Mouse (Mus musculus): ENCODE data around the gene Nxph4. TPM values are rescaled to one million over a fixed set of nuclear protein-coding genes. Genes with fewer than 3 reads are reported as not detected.

The Nxph4 gene
- polyA plus RNA-seq, 1 experiment: not detected

- TF ChIP-seq POLR2A (IDR thresholded peaks at IDR 0.05; ENCODE audit: borderline replicate concordance, control insufficient read depth, low read depth, low read length): no peak
- no peak for TF ChIP-seq CTCF (IDR thresholded peaks at IDR 0.05; ENCODE audit: control insufficient read depth, insufficient read depth, low read length)
- 80% methylated on average over 17 of the region's 17 CpGs for WGBS
- peak overlapping the region; percentile 30; the same call in 1 of the 2 replicates for H3K27ac ChIP-seq (ENCODE audit: control insufficient read depth, insufficient read depth, low read depth, low read length, poor library complexity)
- H3K4me3 ChIP-seq (replicated peaks; ENCODE audit: control insufficient read depth, low read depth, low read length): no peak overlapping the region
- H3K4me1 ChIP-seq (ENCODE audit: control insufficient read depth, insufficient read depth, low read length): no peaks in the 10 kb centered on the region; the same call in 1 of the 2 replicates
Measured at GRCm38 (mm10) chr10:127570937-127571641, 36.7 kb upstream of the Nxph4 start.

- TF ChIP-seq POLR2A (IDR thresholded peaks at IDR 0.05; ENCODE audit: borderline replicate concordance, control insufficient read depth, low read depth, low read length): no peak
- TF ChIP-seq CTCF (IDR thresholded peaks at IDR 0.05; ENCODE audit: control insufficient read depth, insufficient read depth, low read length): no peak
- no peak overlapping the region for H3K4me3 ChIP-seq (replicated peaks; ENCODE audit: control insufficient read depth, low read depth, low read length)
- no peaks in the 10 kb centered on the region; the same call in 1 of the 2 replicates for H3K4me1 ChIP-seq (ENCODE audit: control insufficient read depth, insufficient read depth, low read length)
- 57% methylated on average over 6 of the region's 6 CpGs for WGBS
- H3K27ac ChIP-seq (ENCODE audit: control insufficient read depth, insufficient read depth, low read depth, low read length, poor library complexity): peak overlapping the region; percentile 83
Measured at GRCm38 (mm10) chr10:127570384-127570783, 36.0 kb upstream of the Nxph4 start.

DNA sequence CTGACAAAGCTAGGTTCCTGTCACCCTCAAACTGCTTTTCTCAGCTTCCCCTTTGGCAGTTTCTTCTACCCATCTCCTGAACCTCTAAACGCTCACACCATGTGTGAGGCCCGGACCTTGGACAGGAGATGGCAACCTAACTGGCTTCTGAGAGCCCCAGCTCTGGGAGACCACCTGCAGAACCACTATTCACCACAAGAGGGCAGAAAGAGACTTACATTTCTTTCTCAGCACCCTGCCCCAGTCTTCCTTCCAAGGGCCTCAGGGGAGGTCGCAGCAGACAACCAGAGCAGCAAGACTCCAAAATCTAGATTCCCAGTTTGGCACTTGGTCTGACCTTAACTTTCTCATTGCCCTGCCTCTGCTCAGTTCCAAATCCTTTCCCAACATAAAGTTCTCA, 35.1 kb upstream of the Nxph4 start:
- 3% methylated on average over 3 of the region's 3 CpGs for WGBS
- H3K4me1 ChIP-seq (ENCODE audit: control insufficient read depth, insufficient read depth, low read length): no peaks in the 10 kb centered on the region; the same call in 1 of the 2 replicates
- H3K4me3 ChIP-seq (replicated peaks; ENCODE audit: control insufficient read depth, low read depth, low read length): no peak overlapping the region
- no peak overlapping the region for H3K27ac ChIP-seq (ENCODE audit: control insufficient read depth, insufficient read depth, low read depth, low read length, poor library complexity)
- TF ChIP-seq CTCF (IDR thresholded peaks at IDR 0.05; ENCODE audit: control insufficient read depth, insufficient read depth, low read length): peak; percentile 71
- no peak for TF ChIP-seq POLR2A (IDR thresholded peaks at IDR 0.05; ENCODE audit: borderline replicate concordance, control insufficient read depth, low read depth, low read length)

DNA sequence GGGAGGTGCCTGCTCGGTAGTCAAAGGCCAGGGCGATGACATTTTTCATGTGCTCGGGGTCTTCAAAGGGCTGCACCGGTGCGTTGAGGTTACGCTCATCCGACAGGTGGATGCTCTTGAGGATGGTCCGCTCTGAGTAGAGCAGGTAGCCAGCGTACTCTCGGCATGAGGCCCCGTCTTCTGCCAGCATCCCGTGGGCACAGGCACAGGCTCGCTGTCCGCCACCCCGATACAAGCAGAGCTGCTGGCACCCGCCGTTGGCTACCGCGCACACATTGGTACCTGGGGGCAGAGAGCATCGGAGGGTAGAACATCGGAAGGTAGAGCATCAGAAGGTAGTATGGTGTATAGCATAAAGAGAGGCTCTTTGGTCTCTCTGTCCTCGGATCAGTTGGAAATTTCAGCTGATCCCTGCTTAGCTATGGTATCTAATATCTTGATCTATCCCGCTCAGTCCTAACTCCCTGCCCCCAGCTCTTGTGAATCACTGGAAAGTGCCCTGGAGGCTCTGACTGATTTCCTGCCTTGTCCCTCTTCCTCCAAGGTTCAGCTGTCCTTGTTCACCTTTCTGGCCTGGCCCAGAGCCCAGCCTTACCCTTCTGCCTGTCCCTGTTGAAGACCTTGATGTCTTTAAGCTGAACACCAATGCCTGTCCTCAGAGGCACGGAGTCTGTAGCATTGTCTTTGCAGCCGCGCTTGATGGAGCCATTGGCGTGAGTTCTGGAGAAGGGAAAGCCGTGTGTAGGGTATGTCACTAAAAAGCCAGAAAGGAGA, 32.4 kb upstream of the Nxph4 start:
- Histone ChIP-seq H3K27ac (ENCODE audit: control insufficient read depth, insufficient read depth, low read depth, low read length, poor library complexity) (no peak overlapping the region), H3K4me3 (replicated peaks; ENCODE audit: control insufficient read depth, low read depth, low read length) (no peak overlapping the region), H3K4me1 (ENCODE audit: control insufficient read depth, insufficient read depth, low read length) (no peaks in the 10 kb centered on the region; the same call in 1 of the 2 replicates)
- WGBS: 90% methylated on average over 28 of the region's 28 CpGs
- TF ChIP-seq POLR2A (IDR thresholded peaks at IDR 0.05; ENCODE audit: borderline replicate concordance, control insufficient read depth, low read depth, low read length): no peak
- TF ChIP-seq CTCF (IDR thresholded peaks at IDR 0.05; ENCODE audit: control insufficient read depth, insufficient read depth, low read length): no peak

DNA sequence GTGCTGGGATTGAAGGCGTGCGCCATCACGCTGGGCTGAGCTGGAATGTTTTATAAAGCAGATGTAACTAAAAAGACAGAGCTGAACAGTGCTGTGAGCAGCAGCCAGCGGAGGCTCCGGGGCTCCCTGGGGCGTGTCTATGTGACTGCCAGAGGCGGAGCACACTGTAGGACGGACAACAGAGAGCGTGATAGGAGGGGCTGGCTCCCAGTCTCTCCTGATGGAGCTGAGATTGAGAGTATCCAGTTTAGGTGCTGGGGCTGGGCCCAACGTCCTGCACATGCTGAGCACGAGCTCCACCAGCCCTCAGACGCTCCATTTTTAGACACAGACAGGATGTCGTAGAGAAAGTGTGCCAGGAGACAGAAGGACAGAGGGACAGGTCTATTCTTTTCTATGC, 29.9 kb upstream of the Nxph4 start:
- Histone ChIP-seq H3K4me3 (replicated peaks; ENCODE audit: control insufficient read depth, low read depth, low read length) (no peak overlapping the region), H3K27ac (ENCODE audit: control insufficient read depth, insufficient read depth, low read depth, low read length, poor library complexity) (no peak overlapping the region), H3K4me1 (ENCODE audit: control insufficient read depth, insufficient read depth, low read length) (no peaks in the 10 kb centered on the region)
- WGBS: 11% methylated on average over 13 of the region's 13 CpGs
- TF ChIP-seq POLR2A (IDR thresholded peaks at IDR 0.05; ENCODE audit: borderline replicate concordance, control insufficient read depth, low read depth, low read length): no peak
- TF ChIP-seq CTCF (IDR thresholded peaks at IDR 0.05; ENCODE audit: control insufficient read depth, insufficient read depth, low read length): no peak

DNA sequence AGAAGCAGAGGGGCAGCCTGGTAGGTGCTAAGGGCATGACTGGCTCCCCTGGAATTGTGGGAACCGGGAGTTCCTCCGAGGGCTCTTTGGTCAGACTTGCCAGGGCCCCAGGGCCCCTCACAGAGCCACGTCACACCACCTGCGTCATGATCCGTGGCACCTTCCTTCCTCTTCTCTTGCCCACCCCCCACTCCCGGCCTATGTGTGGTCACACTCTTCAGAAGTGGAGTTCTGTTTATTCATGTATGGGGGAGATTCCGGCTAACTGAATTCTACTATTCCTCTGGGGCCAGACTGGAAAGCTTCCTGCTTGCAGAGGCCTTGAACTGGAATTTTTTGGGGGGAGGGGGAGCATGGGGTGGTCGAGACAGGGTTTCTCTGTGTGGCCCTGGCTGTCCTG, 29.5 kb upstream of the Nxph4 start:
- no peaks in the 10 kb centered on the region for H3K4me1 ChIP-seq (ENCODE audit: control insufficient read depth, insufficient read depth, low read length)
- 5% methylated on average over 8 of the region's 8 CpGs for WGBS
- H3K27ac ChIP-seq (ENCODE audit: control insufficient read depth, insufficient read depth, low read depth, low read length, poor library complexity): no peak overlapping the region
- TF ChIP-seq POLR2A (IDR thresholded peaks at IDR 0.05; ENCODE audit: borderline replicate concordance, control insufficient read depth, low read depth, low read length) (no peak), CTCF (IDR thresholded peaks at IDR 0.05; ENCODE audit: control insufficient read depth, insufficient read depth, low read length) (no peak)
- no peak overlapping the region for H3K4me3 ChIP-seq (replicated peaks; ENCODE audit: control insufficient read depth, low read depth, low read length)

DNA sequence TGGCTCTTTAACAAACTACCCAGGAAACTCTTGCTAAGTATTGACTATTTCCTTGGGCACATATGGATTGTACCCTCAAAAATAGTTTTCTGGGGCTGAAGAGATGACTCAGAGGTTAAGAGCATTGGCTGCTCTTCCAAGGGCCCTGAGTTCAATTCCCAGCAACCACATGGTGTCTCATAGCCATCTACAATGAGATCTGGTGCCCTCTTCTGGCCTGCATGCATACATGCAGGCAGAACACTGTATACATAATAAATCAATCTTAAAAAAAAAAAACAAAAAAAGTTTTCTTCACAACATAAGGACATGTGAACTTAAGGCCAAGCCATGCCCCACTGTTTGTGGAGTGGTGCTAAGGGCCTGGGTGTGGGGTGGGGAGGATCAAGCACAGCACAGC, 26.8 kb upstream of the Nxph4 start:
- H3K4me3 ChIP-seq (replicated peaks; ENCODE audit: control insufficient read depth, low read depth, low read length): no peak overlapping the region
- H3K27ac ChIP-seq (ENCODE audit: control insufficient read depth, insufficient read depth, low read depth, low read length, poor library complexity): no peak overlapping the region
- no peaks in the 10 kb centered on the region for H3K4me1 ChIP-seq (ENCODE audit: control insufficient read depth, insufficient read depth, low read length)
- no peak for TF ChIP-seq CTCF (IDR thresholded peaks at IDR 0.05; ENCODE audit: control insufficient read depth, insufficient read depth, low read length)

- Histone ChIP-seq H3K27ac (ENCODE audit: control insufficient read depth, insufficient read depth, low read depth, low read length, poor library complexity) (no peak overlapping the region), H3K4me3 (replicated peaks; ENCODE audit: control insufficient read depth, low read depth, low read length) (no peak overlapping the region), H3K4me1 (ENCODE audit: control insufficient read depth, insufficient read depth, low read length) (no peaks in the 10 kb centered on the region)
- 82% methylated on average over 13 of the region's 13 CpGs for WGBS
- TF ChIP-seq CTCF (IDR thresholded peaks at IDR 0.05; ENCODE audit: control insufficient read depth, insufficient read depth, low read length) (peak; percentile 49; the same call in 1 of the 2 replicates), POLR2A (IDR thresholded peaks at IDR 0.05; ENCODE audit: borderline replicate concordance, control insufficient read depth, low read depth, low read length) (no peak)
Measured at GRCm38 (mm10) chr10:127557397-127557796, 23.0 kb upstream of the Nxph4 start.
